Mouse (Mus musculus) hindbrain, embryonic 11.5 days (tissue): Measurements from ENCODE around the gene B3galnt1. TPM values are rescaled to one million over a fixed set of nuclear protein-coding genes. Genes with fewer than 3 reads are reported as not detected.

ENCODE experiments used
- ATAC-seq: fragments of 200-750 bp; cut with Nextera tagmentation; 2 replicates; pipeline ENCODE4 v1.8.0; 2017; ENCODE audit warnings: mild to moderate bottlenecking, moderate TSS enrichment, moderate library complexity; ENCODE audit not compliant: low FRiP score
- DNase-seq: peaks from one replicate; pipeline ENCODE4 v3.0.0-alpha.2; 2015; ENCODE audit warnings: low spot score
- H3K27ac ChIP-seq: fragments of 300-500 bp; sonication (generic); 2 replicates; pipeline ENCODE4 v1.5.1; 2014; ENCODE audit warnings: mild to moderate bottlenecking, low read depth, low read length
- H3K27me3 ChIP-seq: fragments of 300-500 bp; sonication (generic); 2 replicates; pipeline ENCODE4 v1.6.1; 2014; ENCODE audit warnings: mild to moderate bottlenecking, low read length, moderate library complexity, mixed read lengths; ENCODE audit not compliant: control insufficient read depth, insufficient read depth
- H3K36me3 ChIP-seq: fragments of 300-500 bp; sonication (generic); 2 replicates; pipeline ENCODE4 v1.6.1; 2014; ENCODE audit warnings: mild to moderate bottlenecking, low read length, moderate library complexity, mixed read lengths; ENCODE audit not compliant: control insufficient read depth, insufficient read depth
- H3K4me1 ChIP-seq: fragments of 300-500 bp; sonication (generic); replicated peaks from 2 replicates; pipeline ENCODE4 v1.6.1; 2014; ENCODE audit warnings: low read length, mixed read lengths; ENCODE audit not compliant: control insufficient read depth, insufficient read depth
- H3K4me2 ChIP-seq: fragments of 300-500 bp; sonication (generic); replicated peaks from 2 replicates; pipeline ENCODE4 v1.6.1; 2014; ENCODE audit warnings: mild to moderate bottlenecking, low read depth, low read length
- H3K4me3 ChIP-seq: fragments of 300-500 bp; sonication (generic); 2 replicates; pipeline ENCODE4 v1.5.1; 2014; ENCODE audit warnings: low read depth, low read length
- H3K9ac ChIP-seq: fragments of 300-500 bp; sonication (generic); 2 replicates; pipeline ENCODE4 v1.6.1; 2014; ENCODE audit warnings: low read depth, low read length
- H3K9me3 ChIP-seq: fragments of 300-500 bp; sonication (generic); 2 replicates; pipeline ENCODE4 v1.6.1; 2016; ENCODE audit warnings: low read length; ENCODE audit not compliant: control insufficient read depth
- WGBS: fragments of 180-500 bp; shearing (Covaris S2); extraction: QIAGEN DNeasy Blood & Tissue Kit; methylation state at CpG from one replicate; pipeline ENCODE4 v1.1.7; 2014; 5-methylcytosine and 5-hydroxymethylcytosine counted together
- polyA plus RNA-seq: library from polyadenylated mRNA; unstranded; fragments of >200 nt; fragmentation: Nextera tagmentation; extraction: Ambion mirVana; gene quantifications from 2 replicates; pipeline ENCODE4 v1.2.1, GENCODE M21; 2014

Gene B3galnt1
- polyA plus RNA-seq, 1 experiment from 2014 or later, result 46.6 TPM

- peak; percentile 35 for DNase-seq
- H3K27me3 ChIP-seq, result no peaks in the 10 kb centered on the region
Measured at GRCm38 (mm10) chr3:69535486-69535885, 63.3 kb downstream of the B3galnt1 start.

GRCm38 (mm10) chr3:69532687-69533086 is 66.1 kb downstream of the B3galnt1 start:
- no peak overlapping the region for H3K4me2 ChIP-seq
- DNase-seq, result no peak
- ATAC-seq, result no peak
- H3K27ac ChIP-seq, result no peak overlapping the region
- no peak overlapping the region for H3K9ac ChIP-seq
- no peaks in the 10 kb centered on the region for H3K4me1 ChIP-seq
- no peaks in the 10 kb centered on the region for H3K36me3 ChIP-seq
- no peaks in the 10 kb centered on the region for H3K9me3 ChIP-seq
- no peaks in the 10 kb centered on the region for H3K27me3 ChIP-seq
- H3K4me3 ChIP-seq, result no peak overlapping the region
- WGBS, result 56% methylated on average over 4 of the region's 4 CpGs

More at GRCm38 (mm10) chr3:69535486-69535885, 63.3 kb downstream of the B3galnt1 start:
- Histone ChIP-seq H3K4me3 (no peak overlapping the region), H3K27ac (no peak overlapping the region), H3K36me3 (no peaks in the 10 kb centered on the region), H3K4me1 (no peaks in the 10 kb centered on the region), H3K4me2 (no peak overlapping the region), H3K9me3 (no peaks in the 10 kb centered on the region), H3K9ac (no peak overlapping the region)
- WGBS, result 56% methylated on average over 10 of the region's 10 CpGs
- ATAC-seq, result peak; percentile 73

GRCm38 (mm10) chr3:69531511-69531910 is 67.2 kb downstream of the B3galnt1 start:
- 79% methylated on average over 9 of the region's 9 CpGs for WGBS
- Histone ChIP-seq H3K9ac (no peak overlapping the region), H3K4me1 (no peaks in the 10 kb centered on the region)

GRCm38 (mm10) chr3:69529576-69529975 is 69.2 kb downstream of the B3galnt1 start:
- Histone ChIP-seq H3K9ac (no peak overlapping the region), H3K9me3 (no peaks in the 10 kb centered on the region), H3K4me3 (no peak overlapping the region), H3K4me2 (no peak overlapping the region), H3K36me3 (no peaks in the 10 kb centered on the region), H3K4me1 (no peaks in the 10 kb centered on the region), H3K27ac (no peak overlapping the region), H3K27me3 (no peaks in the 10 kb centered on the region)
- no peak for DNase-seq
- 88% methylated on average over 7 of the region's 7 CpGs for WGBS
- no peak for ATAC-seq

More at GRCm38 (mm10) chr3:69531511-69531910, 67.2 kb downstream of the B3galnt1 start:
- Histone ChIP-seq H3K9me3 (no peaks in the 10 kb centered on the region), H3K27ac (no peak overlapping the region), H3K4me2 (no peak overlapping the region), H3K4me3 (no peak overlapping the region), H3K36me3 (no peaks in the 10 kb centered on the region), H3K27me3 (no peaks in the 10 kb centered on the region)
- DNase-seq, result no peak
- ATAC-seq, result no peak

GRCm38 (mm10) chr3:69527384-69527783 is 71.4 kb downstream of the B3galnt1 start:
- Histone ChIP-seq H3K4me1 (no peaks in the 10 kb centered on the region), H3K27me3 (no peaks in the 10 kb centered on the region), H3K27ac (no peak overlapping the region), H3K4me2 (no peak overlapping the region), H3K9ac (no peak overlapping the region), H3K36me3 (no peaks in the 10 kb centered on the region), H3K9me3 (no peaks in the 10 kb centered on the region), H3K4me3 (no peak overlapping the region)
- DNase-seq (no peak), ATAC-seq (no peak)
- 86% methylated on average over 1 of the region's 1 CpGs for WGBS

GRCm38 (mm10) chr3:69525072-69525529 is 73.7 kb downstream of the B3galnt1 start:
- ATAC-seq (no peak), DNase-seq (no peak)
- no peaks in the 10 kb centered on the region for H3K27me3 ChIP-seq
- no peak overlapping the region for H3K4me2 ChIP-seq
- H3K9ac ChIP-seq, result no peak overlapping the region
- no peaks in the 10 kb centered on the region for H3K4me1 ChIP-seq
- H3K27ac ChIP-seq, result no peak overlapping the region
- no peak overlapping the region for H3K4me3 ChIP-seq
- no peaks in the 10 kb centered on the region for H3K9me3 ChIP-seq
- WGBS, result 81% methylated on average over 8 of the region's 8 CpGs
- no peaks in the 10 kb centered on the region for H3K36me3 ChIP-seq

- Histone ChIP-seq H3K4me3 (no peak overlapping the region), H3K9ac (no peak overlapping the region), H3K9me3 (no peaks in the 10 kb centered on the region), H3K27me3 (no peaks in the 10 kb centered on the region), H3K4me1 (0 out of 2 replicates have a peak, but pooled peaks cover 2% of the 10 kb centered on the region), H3K36me3 (no peaks in the 10 kb centered on the region), H3K4me2 (no peak overlapping the region), H3K27ac (no peak overlapping the region)
- WGBS, result 86% methylated on average over 8 of the region's 8 CpGs
- DNase-seq, result no peak
- no peak for ATAC-seq
Measured at GRCm38 (mm10) chr3:69524356-69525071, 74.2 kb downstream of the B3galnt1 start.
